Mouse (Mus musculus) MN1 (cell line): Measurements from ENCODE around the gene Armh3.

Source experiments
- DNase-seq: peaks from one replicate; pipeline ENCODE4 v3.0.0-alpha.2; 2016; ENCODE audit warnings: low spot score

Gene Armh3

GRCm38 (mm10) chr19:45997785-45998693, at the start of gene Armh3:
Gene Armh3 (minus strand): TSS chr19:45998488.
- DNase-seq = peak; percentile 89

- no peak for DNase-seq
These were observed 49.1 kb upstream of the Armh3 start for GRCm38 (mm10) chr19:46047426-46047825.

- peak; percentile 18 for DNase-seq
These were observed 48.3 kb upstream of the Armh3 start for GRCm38 (mm10) chr19:46046621-46047025.

- peak; percentile 75 for DNase-seq
These were observed 47.5 kb upstream of the Armh3 start for GRCm38 (mm10) chr19:46045696-46046311.

- peak; percentile 88 for DNase-seq
These were observed 46.9 kb upstream of the Armh3 start, which contains the start of gene Ldb1 for GRCm38 (mm10) chr19:46044993-46045695. Gene Ldb1 (minus strand): TSS chr19:46045214.

GRCm38 (mm10) chr19:46044271-46044992, 46.1 kb upstream of the Armh3 start, which contains the start of gene Pprc1:
Gene Pprc1 (plus strand): TSS chr19:46044886.
- DNase-seq = peak; percentile 33

GRCm38 (mm10) chr19:46043380-46043779, 45.1 kb upstream of the Armh3 start:
- DNase-seq = no peak

- no peak for DNase-seq
These were observed 44.3 kb upstream of the Armh3 start for GRCm38 (mm10) chr19:46042476-46043011.

GRCm38 (mm10) chr19:46041933-46042475, 43.7 kb upstream of the Armh3 start:
- DNase-seq = peak; percentile 86

- peak; percentile 18 for DNase-seq
These were observed 43.1 kb upstream of the Armh3 start for GRCm38 (mm10) chr19:46041299-46041932.

- no peak for DNase-seq
These were observed 42.0 kb upstream of the Armh3 start for GRCm38 (mm10) chr19:46040149-46040902.

- DNase-seq = peak; percentile 82
These were observed 41.2 kb upstream of the Armh3 start for GRCm38 (mm10) chr19:46039478-46039877.

- DNase-seq = no peak
These were observed 40.6 kb upstream of the Armh3 start for GRCm38 (mm10) chr19:46038851-46039260.

GRCm38 (mm10) chr19:46037925-46038850, 39.9 kb upstream of the Armh3 start:
- no peak for DNase-seq

GRCm38 (mm10) chr19:46037243-46037924, 39.1 kb upstream of the Armh3 start:
- DNase-seq = no peak

- DNase-seq = no peak
These were observed 38.4 kb upstream of the Armh3 start for GRCm38 (mm10) chr19:46036477-46037242.

- no peak for DNase-seq
These were observed 37.7 kb upstream of the Armh3 start for GRCm38 (mm10) chr19:46035971-46036370.
